Mouse (Mus musculus): ENCODE data around the gene Tecpr1. TPM values are rescaled to one million over a fixed set of nuclear protein-coding genes. Genes with fewer than 3 reads are reported as not detected.
A peak's percentile ranks its signal among the peaks of the same experiment; 100 is the strongest.

Gene Tecpr1
- 18.4 and 18.6 TPM in 2 replicates for polyA plus RNA-seq (2014; fragmentation: Nextera tagmentation; extraction: Ambion mirVana)

DNA sequence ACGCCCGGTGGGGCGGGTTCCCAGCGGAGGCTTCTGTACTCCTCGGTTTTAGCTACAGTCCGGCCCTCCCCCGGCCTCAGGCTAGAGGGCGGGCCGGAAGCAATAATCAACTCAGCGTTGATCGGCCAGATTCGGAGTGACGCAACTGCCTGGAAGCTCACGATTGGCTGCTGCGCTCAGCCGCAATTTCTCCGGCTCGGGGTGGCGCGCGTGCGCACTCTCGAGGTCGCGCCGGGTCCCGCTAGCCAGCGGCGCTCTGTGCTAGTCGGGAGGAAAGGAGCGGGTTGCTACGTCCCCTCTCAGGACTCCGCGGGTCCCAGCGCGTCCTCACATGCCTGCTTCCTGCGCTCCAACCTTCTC is at the start of gene Tecpr1:
TSS of gene Tecpr1 (minus strand) at position 113 of the 360 bp plus-strand sequence.
- under 1% methylated on average over 37 of the region's 37 CpGs for WGBS

GRCm38 (mm10) chr5:144271772-144272171 is 48.4 kb upstream of the Tecpr1 start:
- ATAC-seq (ENCODE audit: insufficient read depth, low FRiP score, low TSS enrichment): no peak
- Histone ChIP-seq H3K4me2 (ENCODE audit: low read depth) (no peak overlapping the region), H3K4me1 (ENCODE audit: control insufficient read depth, insufficient read depth, low read length) (no peaks in the 10 kb centered on the region), H3K4me3 (ENCODE audit: low read depth, low read length) (no peak overlapping the region), H3K36me3 (ENCODE audit: control insufficient read depth, insufficient read depth, low read length) (peaks cover 5% of the 10 kb centered on the region; the same call in 1 of the 2 replicates), H3K9ac (ENCODE audit: low read length) (no peak overlapping the region), H3K9me3 (ENCODE audit: control insufficient read depth, low read length) (no peaks in the 10 kb centered on the region), H3K27ac (ENCODE audit: low read depth, low read length) (no peak overlapping the region), H3K27me3 (ENCODE audit: control insufficient read depth, insufficient read depth, low read length) (no peaks in the 10 kb centered on the region)
- DNase-seq (ENCODE audit: low spot score): no peak
- WGBS: 79% methylated on average over 5 of the region's 5 CpGs

More for the DNA sequence above, at the start of gene Tecpr1:
- Histone ChIP-seq H3K4me2 (ENCODE audit: low read depth) (peak within 1 kb of the TSS; percentile 77), H3K4me3 (ENCODE audit: low read depth, low read length) (peak within 1 kb of the TSS; percentile 61), H3K27ac (ENCODE audit: low read depth, low read length) (peak within 1 kb of the TSS; percentile 29; the same call in 1 of the 2 replicates), H3K4me1 (ENCODE audit: control insufficient read depth, insufficient read depth, low read length) (peaks cover 5% of the 10 kb centered on the region), H3K9ac (ENCODE audit: low read length) (peak within 1 kb of the TSS; percentile 78), H3K36me3 (ENCODE audit: control insufficient read depth, insufficient read depth, low read length) (no peaks in the 10 kb centered on the region), H3K9me3 (ENCODE audit: control insufficient read depth, low read length) (no peaks in the 10 kb centered on the region), H3K27me3 (ENCODE audit: control insufficient read depth, insufficient read depth, low read length) (no peaks in the 10 kb centered on the region)
- ATAC-seq (ENCODE audit: insufficient read depth, low FRiP score, low TSS enrichment) (peak; percentile 95), DNase-seq (ENCODE audit: low spot score) (peak; percentile 95)

GRCm38 (mm10) chr5:144271118-144271517 is 47.7 kb upstream of the Tecpr1 start:
- Histone ChIP-seq H3K9ac (ENCODE audit: low read length) (no peak overlapping the region), H3K4me3 (ENCODE audit: low read depth, low read length) (no peak overlapping the region), H3K4me1 (ENCODE audit: control insufficient read depth, insufficient read depth, low read length) (no peaks in the 10 kb centered on the region), H3K27ac (ENCODE audit: low read depth, low read length) (no peak overlapping the region), H3K9me3 (ENCODE audit: control insufficient read depth, low read length) (no peaks in the 10 kb centered on the region), H3K36me3 (ENCODE audit: control insufficient read depth, insufficient read depth, low read length) (peaks cover 5% of the 10 kb centered on the region; the same call in 1 of the 2 replicates), H3K27me3 (ENCODE audit: control insufficient read depth, insufficient read depth, low read length) (no peaks in the 10 kb centered on the region), H3K4me2 (ENCODE audit: low read depth) (no peak overlapping the region)
- DNase-seq (ENCODE audit: low spot score) (no peak), ATAC-seq (ENCODE audit: insufficient read depth, low FRiP score, low TSS enrichment) (no peak)
- 82% methylated on average over 3 of the region's 3 CpGs for WGBS

DNA sequence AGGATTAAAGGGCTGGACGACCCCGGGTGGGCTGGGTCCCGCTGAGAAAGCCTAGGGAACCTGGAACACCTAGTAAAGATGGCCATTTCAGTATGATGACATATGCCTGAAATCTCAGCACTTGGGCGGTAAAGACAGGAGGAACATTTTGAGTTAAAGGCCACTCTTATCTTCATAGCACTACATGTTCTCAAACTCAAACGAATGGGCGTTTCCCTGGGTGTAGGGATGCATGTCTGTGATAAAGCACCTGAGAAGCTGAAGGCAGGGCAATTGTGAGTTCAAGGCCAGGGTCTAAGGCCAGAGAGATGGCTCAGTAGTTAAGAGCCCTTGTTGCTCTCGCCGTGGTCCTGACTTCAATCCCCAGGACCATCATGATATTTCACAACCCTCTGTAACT is 47.0 kb upstream of the Tecpr1 start:
- Histone ChIP-seq H3K27ac (ENCODE audit: low read depth, low read length) (no peak overlapping the region), H3K4me3 (ENCODE audit: low read depth, low read length) (no peak overlapping the region), H3K9ac (ENCODE audit: low read length) (no peak overlapping the region), H3K9me3 (ENCODE audit: control insufficient read depth, low read length) (no peaks in the 10 kb centered on the region), H3K27me3 (ENCODE audit: control insufficient read depth, insufficient read depth, low read length) (no peaks in the 10 kb centered on the region), H3K4me1 (ENCODE audit: control insufficient read depth, insufficient read depth, low read length) (no peaks in the 10 kb centered on the region), H3K4me2 (ENCODE audit: low read depth) (no peak overlapping the region), H3K36me3 (ENCODE audit: control insufficient read depth, insufficient read depth, low read length) (peaks cover 5% of the 10 kb centered on the region; the same call in 1 of the 2 replicates)
- no peak for ATAC-seq (ENCODE audit: insufficient read depth, low FRiP score, low TSS enrichment)
- no peak for DNase-seq (ENCODE audit: low spot score)
- WGBS: 94% methylated on average over 8 of the region's 8 CpGs

DNA sequence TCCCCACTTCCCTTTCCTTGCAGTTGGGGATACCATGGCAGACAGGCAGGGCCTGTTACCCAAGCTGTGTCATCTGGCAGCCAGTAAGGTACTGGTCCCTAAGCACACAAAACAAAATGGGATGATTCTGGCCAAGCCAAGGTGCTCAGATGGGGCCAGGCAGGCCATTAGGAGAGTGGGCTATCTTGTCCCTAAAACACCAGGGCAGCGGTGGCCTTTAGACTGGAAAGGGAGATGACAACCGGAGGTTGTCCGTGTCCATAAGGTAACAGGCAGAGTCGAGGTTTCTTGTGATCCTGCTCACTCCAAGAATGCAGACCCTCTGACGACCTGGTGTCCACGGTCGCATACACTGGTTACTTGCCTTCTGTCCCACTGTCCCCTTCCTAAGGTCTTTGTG is 46.5 kb upstream of the Tecpr1 start:
- ATAC-seq (ENCODE audit: insufficient read depth, low FRiP score, low TSS enrichment) (no peak), DNase-seq (ENCODE audit: low spot score) (no peak)
- H3K27me3 ChIP-seq (ENCODE audit: control insufficient read depth, insufficient read depth, low read length): no peaks in the 10 kb centered on the region
- no peaks in the 10 kb centered on the region for H3K9me3 ChIP-seq (ENCODE audit: control insufficient read depth, low read length)
- H3K9ac ChIP-seq (ENCODE audit: low read length): no peak overlapping the region
- no peak overlapping the region for H3K4me3 ChIP-seq (ENCODE audit: low read depth, low read length)
- no peak overlapping the region for H3K27ac ChIP-seq (ENCODE audit: low read depth, low read length)
- no peak overlapping the region for H3K4me2 ChIP-seq (ENCODE audit: low read depth)
- peaks cover 5% of the 10 kb centered on the region; the same call in 1 of the 2 replicates for H3K36me3 ChIP-seq (ENCODE audit: control insufficient read depth, insufficient read depth, low read length)
- 95% methylated on average over 7 of the region's 7 CpGs for WGBS
- H3K4me1 ChIP-seq (ENCODE audit: control insufficient read depth, insufficient read depth, low read length): no peaks in the 10 kb centered on the region

DNA sequence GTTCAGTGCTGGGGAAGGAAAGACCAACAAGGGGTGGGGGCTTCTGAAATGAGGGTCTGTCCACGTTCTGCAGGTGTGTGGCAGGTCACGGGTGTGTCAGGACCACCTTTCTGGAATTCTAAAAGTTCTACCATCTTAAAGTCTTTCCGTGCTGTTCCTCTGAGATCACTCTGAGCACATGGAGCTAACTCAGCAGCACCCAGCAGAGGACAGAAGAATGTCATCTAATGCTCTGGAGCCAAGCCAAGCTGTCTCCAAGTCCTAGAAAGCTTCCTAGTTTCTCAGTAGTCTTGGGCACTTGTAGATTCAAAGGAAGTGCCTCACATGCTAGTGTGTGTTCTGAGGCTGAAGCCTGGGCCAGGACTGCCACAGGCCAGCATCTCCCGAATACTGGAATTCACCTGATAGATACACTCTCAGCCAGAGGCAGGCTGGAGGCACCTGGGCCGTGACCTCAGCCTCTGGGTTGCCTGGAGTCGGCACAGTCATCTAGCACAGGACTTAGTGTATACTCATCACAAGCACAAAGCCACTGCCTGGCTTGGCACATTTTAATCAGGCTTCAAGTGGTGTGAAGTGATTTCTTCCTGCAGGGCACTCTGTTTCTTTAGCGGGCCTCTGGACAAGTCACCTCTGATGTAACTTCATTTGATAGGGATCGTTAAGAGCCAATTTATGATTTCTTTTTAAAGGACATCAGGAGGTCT is 44.3 kb upstream of the Tecpr1 start:
- no peak overlapping the region for H3K9ac ChIP-seq (ENCODE audit: low read length)
- H3K27ac ChIP-seq (ENCODE audit: low read depth, low read length): no peak overlapping the region
- H3K4me1 ChIP-seq (ENCODE audit: control insufficient read depth, insufficient read depth, low read length): no peaks in the 10 kb centered on the region
- ATAC-seq (ENCODE audit: insufficient read depth, low FRiP score, low TSS enrichment) (no peak), DNase-seq (ENCODE audit: low spot score) (no peak)
- no peak overlapping the region for H3K4me2 ChIP-seq (ENCODE audit: low read depth)
- H3K36me3 ChIP-seq (ENCODE audit: control insufficient read depth, insufficient read depth, low read length): peaks cover 5% of the 10 kb centered on the region; the same call in 1 of the 2 replicates
- no peaks in the 10 kb centered on the region for H3K27me3 ChIP-seq (ENCODE audit: control insufficient read depth, insufficient read depth, low read length)
- no peaks in the 10 kb centered on the region for H3K9me3 ChIP-seq (ENCODE audit: control insufficient read depth, low read length)
- 81% methylated on average over 8 of the region's 8 CpGs for WGBS
- H3K4me3 ChIP-seq (ENCODE audit: low read depth, low read length): no peak overlapping the region

DNA sequence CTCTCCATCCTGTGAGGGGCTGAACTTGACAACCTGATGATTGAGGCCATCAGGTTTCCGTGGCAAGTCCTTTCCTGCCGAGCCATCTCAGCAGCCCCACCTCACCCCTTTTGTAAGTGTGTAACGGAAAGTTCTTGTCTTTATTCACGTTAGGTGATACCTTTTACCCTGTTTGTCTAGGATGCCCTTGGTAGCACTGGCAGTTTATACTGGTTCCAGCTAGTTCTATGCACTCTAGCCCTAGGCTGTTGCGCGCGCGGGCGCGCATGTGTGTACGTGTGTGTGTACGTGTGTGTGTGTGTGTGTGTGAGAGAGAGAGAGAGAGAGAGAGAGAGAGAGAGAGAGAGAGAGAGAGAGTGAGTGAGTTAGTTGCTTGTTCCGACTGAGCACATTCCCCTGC is 40.1 kb upstream of the Tecpr1 start:
- H3K36me3 ChIP-seq (ENCODE audit: control insufficient read depth, insufficient read depth, low read length): peaks cover 9% of the 10 kb centered on the region
- 0 out of 2 replicates have a peak, but pooled peaks cover 7% of the 10 kb centered on the region for H3K4me1 ChIP-seq (ENCODE audit: control insufficient read depth, insufficient read depth, low read length)
- no peak for DNase-seq (ENCODE audit: low spot score)
- no peak overlapping the region for H3K4me2 ChIP-seq (ENCODE audit: low read depth)
- ATAC-seq (ENCODE audit: insufficient read depth, low FRiP score, low TSS enrichment): no peak
- H3K9me3 ChIP-seq (ENCODE audit: control insufficient read depth, low read length): no peaks in the 10 kb centered on the region
- H3K27ac ChIP-seq (ENCODE audit: low read depth, low read length): no peak overlapping the region
- WGBS: 87% methylated on average over 13 of the region's 13 CpGs
- no peak overlapping the region for H3K9ac ChIP-seq (ENCODE audit: low read length)
- no peaks in the 10 kb centered on the region for H3K27me3 ChIP-seq (ENCODE audit: control insufficient read depth, insufficient read depth, low read length)
- H3K4me3 ChIP-seq (ENCODE audit: low read depth, low read length): no peak overlapping the region

DNA sequence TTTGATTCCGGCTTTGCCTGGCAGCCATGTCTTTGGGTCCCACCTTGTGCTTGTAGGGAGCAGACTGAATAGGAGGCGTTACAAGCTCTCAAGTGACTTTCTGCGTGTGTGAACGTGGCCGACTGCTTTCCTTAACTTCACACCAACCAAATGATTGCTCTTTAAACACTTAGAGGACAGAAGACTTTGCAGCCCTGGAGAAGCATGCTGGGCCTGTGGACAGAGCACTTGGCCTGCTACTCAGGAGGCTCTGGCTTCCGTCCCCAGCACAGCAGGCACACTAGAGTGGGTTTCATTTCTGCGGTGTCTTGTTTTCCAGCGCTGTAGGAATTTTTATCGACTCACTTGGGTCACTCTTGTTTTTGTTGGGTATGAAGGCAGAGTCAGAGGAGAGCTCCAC is 39.7 kb upstream of the Tecpr1 start:
- ATAC-seq (ENCODE audit: insufficient read depth, low FRiP score, low TSS enrichment) (no peak), DNase-seq (ENCODE audit: low spot score) (no peak)
- Histone ChIP-seq H3K27me3 (ENCODE audit: control insufficient read depth, insufficient read depth, low read length) (no peaks in the 10 kb centered on the region), H3K9ac (ENCODE audit: low read length) (no peak overlapping the region), H3K4me2 (ENCODE audit: low read depth) (no peak overlapping the region), H3K9me3 (ENCODE audit: control insufficient read depth, low read length) (no peaks in the 10 kb centered on the region), H3K36me3 (ENCODE audit: control insufficient read depth, insufficient read depth, low read length) (peaks cover 6% of the 10 kb centered on the region), H3K4me1 (ENCODE audit: control insufficient read depth, insufficient read depth, low read length) (peaks cover 10% of the 10 kb centered on the region), H3K27ac (ENCODE audit: low read depth, low read length) (no peak overlapping the region), H3K4me3 (ENCODE audit: low read depth, low read length) (no peak overlapping the region)
- WGBS: 81% methylated on average over 9 of the region's 9 CpGs

DNA sequence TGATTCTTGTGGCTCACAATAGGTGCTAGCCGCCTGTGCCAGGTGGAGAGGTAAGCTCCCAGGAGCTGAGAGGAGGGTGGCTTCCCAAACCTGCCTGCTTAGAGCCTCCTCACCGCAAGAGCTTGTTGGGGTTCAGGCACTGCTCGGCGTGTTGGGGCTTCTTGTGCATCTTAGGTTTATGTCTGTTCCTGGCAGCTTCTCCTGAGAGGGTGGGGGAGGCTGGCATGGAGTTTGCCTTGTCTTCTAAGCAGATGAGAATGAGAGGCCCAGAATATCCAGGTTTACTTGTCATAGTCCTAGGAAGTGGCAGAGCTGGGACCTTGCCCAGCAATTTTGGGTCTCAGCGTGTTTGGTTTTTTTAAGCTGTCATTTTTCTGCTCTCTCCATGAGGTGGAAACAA is 38.4 kb upstream of the Tecpr1 start:
- Histone ChIP-seq H3K4me1 (ENCODE audit: control insufficient read depth, insufficient read depth, low read length) (peaks cover 22% of the 10 kb centered on the region), H3K36me3 (ENCODE audit: control insufficient read depth, insufficient read depth, low read length) (peaks cover 4% of the 10 kb centered on the region), H3K4me2 (ENCODE audit: low read depth) (no peak overlapping the region), H3K9ac (ENCODE audit: low read length) (no peak overlapping the region), H3K27me3 (ENCODE audit: control insufficient read depth, insufficient read depth, low read length) (no peaks in the 10 kb centered on the region), H3K9me3 (ENCODE audit: control insufficient read depth, low read length) (no peaks in the 10 kb centered on the region), H3K27ac (ENCODE audit: low read depth, low read length) (no peak overlapping the region), H3K4me3 (ENCODE audit: low read depth, low read length) (no peak overlapping the region)
- ATAC-seq (ENCODE audit: insufficient read depth, low FRiP score, low TSS enrichment): no peak
- WGBS: 89% methylated on average over 5 of the region's 5 CpGs
- DNase-seq (ENCODE audit: low spot score): no peak

Data from neural tube, embryonic 11.5 days (tissue).